Mouse (Mus musculus): ENCODE measurements around the gene Uxt.

Uxt gene

DNA sequence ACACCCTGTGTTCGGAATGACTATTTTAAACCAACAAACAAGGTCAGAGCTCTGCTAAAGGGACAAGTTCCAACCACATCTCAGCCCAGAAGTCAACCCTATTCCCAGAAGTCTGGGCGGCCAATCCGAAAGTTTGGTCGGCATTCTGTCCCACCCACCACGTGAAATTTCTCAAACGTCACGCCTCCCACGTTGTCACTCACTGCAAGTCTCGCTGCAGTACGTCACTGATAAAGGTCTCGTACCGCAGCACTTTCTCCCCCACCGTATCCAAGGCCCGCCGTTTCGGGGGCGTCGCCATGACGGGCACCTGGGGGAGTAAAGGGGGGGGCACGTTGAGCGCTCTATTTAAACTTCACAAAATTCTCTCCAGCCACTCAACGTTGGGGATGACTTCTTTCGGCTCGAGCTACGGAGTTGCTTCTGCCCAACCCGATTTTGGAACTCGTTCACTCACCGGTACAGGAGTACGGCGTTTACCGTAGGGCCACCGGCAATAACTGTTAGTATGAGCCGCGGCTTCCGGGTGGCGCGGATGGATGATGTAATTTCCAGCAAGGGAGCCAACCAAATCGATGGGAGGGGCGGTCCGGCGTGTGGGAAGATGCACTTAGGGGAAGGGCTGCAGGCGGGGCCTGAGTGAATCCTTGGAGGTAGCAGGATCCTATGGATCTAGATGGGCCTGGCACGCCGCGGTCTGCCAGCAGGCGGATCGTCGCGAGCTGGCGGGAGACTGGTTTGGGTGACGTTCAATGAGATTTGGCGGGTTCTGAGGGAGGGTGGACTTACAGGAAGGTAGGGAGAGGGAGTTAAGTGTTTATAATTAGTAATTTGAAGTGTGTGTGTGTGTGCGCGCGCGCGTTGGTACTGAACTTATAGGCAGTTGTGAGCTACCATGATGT is at the start of gene Uxt:
TSS of gene Uxt (minus strand) at position 541 of the 902 bp plus-strand sequence.
- DNase-seq (ENCODE audit: extremely low read depth, low read depth) = peak; percentile 93

- peak; percentile 29 for DNase-seq (ENCODE audit: extremely low read depth, low read depth)
Measured at GRCm38 (mm10) chrX:20980901-20981300, 19.1 kb upstream of the Uxt start.

GRCm38 (mm10) chrX:20950191-20950880 is 11.5 kb downstream of the Uxt start, which contains the start of gene Elk1:
TSS of gene Elk1 (minus strand) at chrX:20950608.
- peak; percentile 98 for DNase-seq (ENCODE audit: extremely low read depth, low read depth)

DNA sequence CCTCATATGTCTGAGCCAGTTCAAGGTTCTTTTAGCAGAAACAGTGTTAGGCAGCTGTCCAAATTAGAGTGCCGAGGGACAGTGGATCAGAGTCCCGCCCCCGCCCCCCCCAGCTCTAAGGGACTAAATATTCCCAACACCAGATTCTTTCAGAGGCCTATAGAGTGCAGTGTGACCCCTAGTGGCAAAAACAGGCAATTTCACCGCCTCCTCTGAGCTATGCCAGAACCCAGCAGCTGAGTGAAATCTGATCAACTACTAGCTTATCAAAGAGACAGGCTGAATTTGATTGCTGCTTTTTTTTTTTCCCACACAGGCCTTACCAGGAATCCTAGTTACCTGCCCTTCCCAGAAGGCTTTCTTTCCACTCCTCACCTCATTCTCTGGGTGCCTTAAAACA is 15.8 kb downstream of the Uxt start:
- DNase-seq (ENCODE audit: extremely low read depth, low read depth) = peak; percentile 16

- no peak for DNase-seq (ENCODE audit: extremely low read depth, low read depth)
Measured at GRCm38 (mm10) chrX:20931963-20932362, 29.9 kb downstream of the Uxt start.

GRCm38 (mm10) chrX:20931364-20931763 is 30.5 kb downstream of the Uxt start, which contains the start of gene Cfp:
TSS of gene Cfp (minus strand) at chrX:20931555.
- DNase-seq (ENCODE audit: extremely low read depth, low read depth) = peak; percentile 65

GRCm38 (mm10) chrX:20929859-20930258 is 32.0 kb downstream of the Uxt start:
- DNase-seq (ENCODE audit: extremely low read depth, low read depth) = no peak

GRCm38 (mm10) chrX:20924976-20925375 is 36.8 kb downstream of the Uxt start:
- no peak for DNase-seq (ENCODE audit: extremely low read depth, low read depth)

DNA sequence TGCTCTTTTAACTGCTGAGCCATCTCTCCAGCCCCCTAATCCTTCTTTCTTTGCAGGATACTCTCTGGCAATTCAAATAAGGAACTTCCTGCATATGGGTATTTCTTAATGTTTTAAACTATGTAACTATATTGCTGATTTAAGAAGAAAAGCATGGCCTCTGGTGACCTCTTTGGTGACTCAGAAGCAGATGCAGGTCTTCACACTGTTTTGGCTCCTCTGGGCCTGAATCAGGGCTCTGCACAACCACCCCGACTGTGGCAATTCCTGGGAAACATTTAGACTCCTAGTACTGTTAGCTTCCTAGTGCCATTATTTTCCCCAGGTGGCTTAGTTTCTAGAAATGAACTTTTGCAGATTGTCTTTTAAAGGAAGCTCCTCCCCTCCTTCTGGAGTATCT is 38.3 kb downstream of the Uxt start:
- DNase-seq (ENCODE audit: extremely low read depth, low read depth) = no peak

DNA sequence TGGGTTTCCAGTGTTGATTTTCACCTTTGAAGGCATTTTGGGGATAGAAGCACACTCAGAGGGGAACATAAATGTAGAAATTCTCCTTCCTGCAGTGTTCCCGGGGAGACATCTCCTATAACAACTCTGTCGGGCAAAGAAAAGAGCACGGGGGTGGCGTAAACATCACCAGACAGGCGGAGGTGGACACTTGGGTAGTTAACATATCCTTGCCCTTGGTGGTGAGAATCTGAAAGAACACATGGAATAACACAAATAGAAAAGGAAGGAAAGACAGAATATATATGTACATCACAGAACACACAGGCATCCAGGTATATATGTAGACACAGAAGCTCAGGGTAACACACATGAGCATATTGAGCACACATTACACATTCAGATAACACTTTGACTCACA is 40.5 kb downstream of the Uxt start:
- no peak for DNase-seq (ENCODE audit: extremely low read depth, low read depth)

- DNase-seq (ENCODE audit: extremely low read depth, low read depth) = peak; percentile 39
Measured at GRCm38 (mm10) chrX:20920844-20921364, 40.9 kb downstream of the Uxt start, which contains the start of gene Syn1. TSS of gene Syn1 (minus strand) at chrX:20921004.

GRCm38 (mm10) chrX:20920249-20920843 is 41.5 kb downstream of the Uxt start:
- no peak for DNase-seq (ENCODE audit: extremely low read depth, low read depth)

DNA sequence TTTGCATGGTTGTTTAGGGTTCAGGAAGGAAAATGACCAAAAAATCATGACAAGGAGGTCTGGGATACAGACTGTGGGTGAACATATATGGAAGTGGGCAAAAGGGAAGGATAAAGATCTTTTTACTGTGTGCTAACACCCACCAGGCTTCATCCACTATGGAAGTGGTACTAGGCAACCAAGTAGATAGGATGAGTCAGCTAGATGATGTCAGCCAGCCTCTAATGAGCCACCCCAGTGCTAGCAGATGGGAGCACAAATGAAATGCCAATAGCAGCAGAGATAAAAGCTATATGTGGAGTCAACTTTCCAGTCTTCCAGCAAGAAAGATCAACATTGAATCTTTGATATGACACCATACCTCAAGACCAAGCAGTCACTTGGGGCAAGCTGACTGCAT is 46.7 kb downstream of the Uxt start:
- no peak for DNase-seq (ENCODE audit: extremely low read depth, low read depth)

GRCm38 (mm10) chrX:20913726-20914125 is 48.1 kb downstream of the Uxt start:
- DNase-seq (ENCODE audit: extremely low read depth, low read depth) = peak; percentile 61

- DNase-seq (ENCODE audit: extremely low read depth, low read depth) = peak; percentile 68
Measured at GRCm38 (mm10) chrX:20910074-20910473, 51.7 kb downstream of the Uxt start.

All from MEL-GATA-1-ER (cell line).